Mouse (Mus musculus) lung, postnatal 4 days (tissue): ENCODE results near the gene Naa10.

ENCODE experiments used
- DNase-seq, 2 experiments: peaks; one replicate each; pipeline ENCODE4 v3.0.0; 2021

Gene Naa10

DNA sequence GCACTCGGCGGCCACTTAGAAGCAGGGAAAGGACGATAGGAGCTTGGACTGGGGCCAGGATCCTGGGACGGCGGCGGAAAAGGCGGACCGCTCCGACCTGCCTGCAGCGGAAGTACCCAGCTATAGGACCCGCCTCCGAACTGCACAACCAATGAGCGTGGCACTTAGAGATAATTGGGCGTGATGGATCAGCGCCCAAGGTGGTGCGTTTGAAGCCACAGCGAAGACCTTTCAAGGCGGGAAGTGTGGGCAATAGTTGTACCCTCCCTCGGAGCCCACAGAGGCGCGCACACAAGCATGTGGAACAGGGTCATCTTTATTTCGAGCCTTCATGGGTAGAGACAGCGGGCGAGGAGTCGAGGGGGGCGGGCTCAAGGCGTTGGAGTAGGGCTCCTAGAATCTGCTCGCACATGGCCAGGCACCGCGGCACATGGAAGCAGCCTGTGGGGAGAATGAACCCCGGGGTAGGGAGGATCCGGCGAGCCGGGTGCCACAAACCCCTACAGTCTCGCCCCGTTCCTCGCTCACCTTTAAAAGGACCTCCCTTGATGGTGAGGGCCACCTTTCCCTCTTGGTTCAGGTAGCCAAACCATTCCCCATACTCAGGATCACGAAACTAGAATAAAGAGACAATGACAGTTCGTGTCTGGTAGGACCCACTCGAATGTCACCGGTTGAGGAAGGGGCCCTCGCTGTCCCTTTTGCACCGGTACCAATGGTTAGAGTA is at the start of gene Naa10, which contains the start of gene Arhgap4:
Naa10 (minus strand) TSS at position 122 of the 727 bp plus-strand sequence.
Arhgap4 (minus strand) TSS at position 48 of the 727 bp plus-strand sequence.
- DNase-seq: peak; percentile 90 to 93

DNA sequence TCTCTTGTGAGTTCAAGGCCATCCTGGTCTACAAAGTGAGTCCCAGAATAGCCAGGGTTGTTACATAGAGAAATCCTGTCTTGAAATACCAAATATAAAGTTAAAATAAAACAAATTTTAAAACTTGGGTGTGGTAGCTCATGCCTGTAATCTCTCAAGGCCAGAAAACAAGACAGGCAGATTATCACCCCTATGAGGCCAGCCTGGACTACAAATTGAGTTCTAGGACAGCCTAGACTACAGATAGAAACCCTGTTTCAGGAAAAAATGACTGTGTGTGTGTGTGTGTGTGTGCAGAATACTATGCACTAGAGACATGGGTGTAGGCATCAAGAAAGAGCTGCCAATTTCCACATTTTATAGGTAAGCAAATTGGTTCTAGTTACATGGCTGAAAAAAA is 49.0 kb upstream of the Naa10 start:
- DNase-seq: no peak

GRCm38 (mm10) chrX:73969729-73970128 is 48.0 kb upstream of the Naa10 start:
- no peak for DNase-seq

- DNase-seq: no peak
Observed at GRCm38 (mm10) chrX:73969167-73969566, 47.4 kb upstream of the Naa10 start.

DNA sequence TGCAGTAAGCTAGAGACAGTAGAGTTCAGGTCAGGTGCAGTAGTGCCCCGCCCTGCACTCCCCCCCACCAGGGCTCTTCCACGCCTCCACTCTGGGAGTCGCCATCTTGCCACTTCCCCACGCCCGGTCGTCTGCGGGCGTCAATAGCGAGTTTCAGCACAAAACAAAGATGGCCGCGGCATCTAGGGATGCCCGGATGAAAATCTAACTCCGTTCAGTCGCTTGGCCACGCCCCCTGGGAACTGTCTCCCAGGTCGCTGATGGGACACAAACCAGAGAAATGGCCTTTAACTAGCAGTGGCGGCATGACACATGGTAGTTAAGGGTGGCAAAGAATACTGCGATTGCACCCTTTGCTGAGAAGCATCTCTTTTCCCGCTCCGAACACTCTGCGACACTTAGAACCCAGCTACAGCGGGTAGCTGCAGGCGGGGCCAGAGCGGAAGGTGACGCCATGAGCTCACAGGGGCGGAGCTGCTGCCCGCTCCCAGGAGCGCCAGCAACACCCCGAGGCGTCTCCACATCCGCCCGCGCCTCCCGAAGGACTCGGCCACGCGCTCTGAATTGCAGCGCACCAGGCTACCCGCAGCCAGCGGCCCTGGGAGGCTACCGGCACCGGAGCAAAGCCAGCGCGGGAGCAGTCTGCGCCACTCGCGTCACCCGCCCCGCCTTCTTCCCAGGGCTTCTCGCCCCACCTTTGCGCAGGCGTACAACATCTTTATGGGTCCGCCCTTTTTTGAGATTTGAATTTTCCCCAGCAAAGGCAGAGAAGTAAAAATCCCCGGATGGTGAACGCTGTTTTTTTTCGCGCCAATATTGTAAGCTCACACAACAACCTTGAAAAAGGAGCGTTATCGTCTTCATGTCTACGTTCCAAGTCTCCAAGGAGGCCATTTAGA is 45.7 kb upstream of the Naa10 start:
- peak; percentile 90 to 93 for DNase-seq

GRCm38 (mm10) chrX:73966248-73967176 is 44.8 kb upstream of the Naa10 start, which contains the start of gene Hcfc1:
Gene Hcfc1, minus strand, starts transcription at chrX:73966357.
- peak; percentile 91 to 94 for DNase-seq

DNA sequence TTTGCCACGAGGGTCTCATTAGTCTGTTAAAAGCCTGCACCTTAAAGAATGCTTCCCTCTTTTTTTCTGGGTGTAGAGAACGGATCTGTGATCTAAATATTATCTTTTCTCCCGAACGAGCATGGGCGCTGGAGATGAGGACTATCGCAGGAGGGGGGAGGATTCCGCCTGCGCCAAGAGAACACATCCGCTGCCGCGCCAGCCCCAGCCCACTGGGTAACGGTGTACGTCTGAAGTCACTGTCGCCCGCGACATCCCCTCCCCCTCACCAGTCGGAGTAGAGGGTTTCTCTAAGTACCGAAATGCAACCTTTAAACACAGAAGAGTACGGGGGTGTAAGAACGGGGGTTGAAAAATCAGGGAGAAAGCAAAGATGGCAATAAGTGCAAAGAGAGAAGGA is 43.6 kb upstream of the Naa10 start:
- peak; percentile 63 to 69 for DNase-seq

DNA sequence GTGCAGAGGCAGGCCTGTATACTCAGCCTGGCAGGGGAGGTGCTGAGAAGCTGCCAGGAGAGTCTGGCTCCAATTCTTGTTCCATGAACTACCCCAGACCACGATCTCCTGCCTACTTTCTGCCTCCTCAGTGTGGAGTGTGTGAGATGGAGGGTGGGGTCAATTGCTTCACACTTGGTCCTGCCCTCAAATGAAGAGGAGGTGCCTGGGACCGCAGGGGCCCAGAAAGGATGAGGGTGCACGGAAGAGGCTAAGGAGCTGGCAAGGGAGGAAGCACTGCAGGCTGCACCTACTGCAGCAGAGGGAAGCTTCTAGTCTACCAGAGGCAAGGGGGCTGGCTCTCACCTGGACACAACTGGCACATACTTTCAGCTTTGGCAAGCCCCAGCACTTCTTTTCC is 42.6 kb upstream of the Naa10 start:
- DNase-seq: peak; percentile 53 to 65

DNA sequence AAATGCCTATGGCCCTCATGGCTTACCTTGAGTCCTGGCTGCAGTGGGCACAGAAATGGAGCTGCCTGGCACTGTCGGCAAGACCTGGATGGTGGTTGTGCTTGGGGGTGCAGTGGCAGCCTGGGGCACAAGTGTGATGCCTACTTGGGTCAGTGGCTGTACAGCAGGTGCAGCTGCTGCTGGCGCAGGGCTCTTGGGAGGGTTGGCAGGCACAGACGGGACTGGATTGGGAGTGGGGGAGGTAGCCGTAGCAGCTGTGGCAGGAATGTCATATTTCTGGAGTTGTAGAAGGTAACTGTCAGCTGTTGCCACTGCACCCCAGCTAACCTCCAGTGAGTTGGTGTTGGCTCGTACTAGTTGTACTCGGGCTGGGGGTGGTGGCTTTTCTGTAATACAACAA is 33.2 kb upstream of the Naa10 start:
- DNase-seq: no peak

DNA sequence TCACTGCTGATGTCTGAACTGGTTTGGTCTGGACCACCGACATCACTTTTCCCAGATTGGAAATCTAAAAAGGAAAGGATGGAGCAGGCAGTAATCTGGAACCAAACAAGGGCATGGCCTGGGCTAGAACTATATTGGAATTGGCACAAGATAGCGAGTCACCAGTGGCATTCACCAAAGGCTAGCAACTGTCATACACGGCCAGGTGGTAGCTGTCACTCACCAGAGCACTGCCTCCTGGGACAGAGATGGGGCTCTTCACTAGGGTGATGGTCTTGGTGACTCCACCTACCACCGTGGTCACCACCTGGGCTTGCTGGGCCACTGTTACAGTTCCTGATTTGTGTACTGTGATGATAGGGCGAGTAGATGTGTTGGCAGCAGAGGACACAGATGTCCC is 30.9 kb upstream of the Naa10 start:
- no peak for DNase-seq

- no peak for DNase-seq
Observed at GRCm38 (mm10) chrX:73949341-73949740, 27.6 kb upstream of the Naa10 start.

- DNase-seq: peak in 1 of 2 experiments; percentile 70
Observed at GRCm38 (mm10) chrX:73948647-73949046, 26.9 kb upstream of the Naa10 start.

- DNase-seq: no peak
Observed at GRCm38 (mm10) chrX:73946896-73947295, 25.2 kb upstream of the Naa10 start.

- no peak for DNase-seq
Observed at GRCm38 (mm10) chrX:73942294-73942693, 20.6 kb upstream of the Naa10 start.

GRCm38 (mm10) chrX:73941860-73942259 is 20.1 kb upstream of the Naa10 start:
- DNase-seq: no peak

- no peak for DNase-seq
Observed at GRCm38 (mm10) chrX:73931871-73932270, 10.1 kb upstream of the Naa10 start.

- DNase-seq: peak; percentile 84 to 89
Observed at GRCm38 (mm10) chrX:73930402-73931062, 8.8 kb upstream of the Naa10 start, which contains the start of gene Renbp. Gene Renbp, minus strand, starts transcription at chrX:73930850.

GRCm38 (mm10) chrX:73922550-73922882 is 772 bp upstream of the Naa10 start:
- no peak for DNase-seq

DNA sequence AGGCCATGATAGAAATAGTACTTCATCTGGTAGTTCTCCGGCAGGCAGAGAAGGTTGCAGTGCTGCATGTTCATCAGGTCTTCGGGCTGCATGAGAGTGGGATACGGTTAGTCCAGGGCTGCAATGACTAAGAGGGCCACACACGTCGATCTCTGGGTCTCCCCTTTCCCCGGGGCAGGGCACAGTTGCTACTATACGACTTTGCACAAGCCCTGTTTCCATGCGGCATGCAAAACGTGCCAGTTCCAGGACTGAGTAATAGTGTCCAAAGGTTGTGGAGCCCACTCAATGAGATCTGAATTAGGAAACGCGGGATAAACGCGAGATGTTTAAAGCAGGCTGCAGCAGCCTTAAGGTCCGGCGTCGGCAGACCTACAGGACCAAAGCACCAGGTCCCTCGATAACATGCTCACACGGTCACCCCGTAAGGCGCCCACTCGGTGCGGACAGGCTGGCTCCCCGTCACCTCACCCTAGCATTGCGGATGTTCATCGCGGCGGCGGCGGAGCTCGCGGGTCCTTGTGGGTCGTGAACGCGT is 390 bp downstream of the Naa10 start:
- DNase-seq: no peak

- DNase-seq: no peak
Observed at GRCm38 (mm10) chrX:73918631-73919030, 3.1 kb downstream of the Naa10 start.

- DNase-seq: no peak
Observed at GRCm38 (mm10) chrX:73916945-73917344, 4.8 kb downstream of the Naa10 start.
